Mouse (Mus musculus) liver, adult 2 months (tissue): ENCODE measurements around the gene Gh.

ENCODE experiments used
- CTCF ChIP-seq: fragments of 200-500 bp; IDR thresholded peaks from 2 replicates; pipeline ENCODE4 v1.5.1; 2011; ENCODE audit warnings: low read depth, low read length, control low read depth
- POLR2A ChIP-seq: fragments of 200-500 bp; IDR thresholded peaks from 2 replicates; pipeline ENCODE4 v1.6.1; 2011; ENCODE audit warnings: low read length, control low read depth; ENCODE audit not compliant: insufficient read depth; ENCODE audit errors: extremely low read depth

GRCm38 (mm10) chr11:106326475-106326874 lies 24.8 kb upstream of the Gh start:
- TF ChIP-seq CTCF (no peak), POLR2A (no peak)
